Mouse (Mus musculus) intestine, embryonic 14.5 days (tissue): ENCODE measurements at regions not wholly inside any gene's neighbourhood (a gene's known extent, or its start where the extent isn't known, plus 50 kb on each side); places are given as distances from the start of the nearest gene placed in this dataset.

Experiments used
- ATAC-seq: fragments of 200-750 bp; cut with Nextera tagmentation; replicated peaks from 2 replicates; pipeline ENCODE4 v1.8.0; 2017; ENCODE audit warnings: low read depth, moderate number of reproducible peaks, moderate TSS enrichment, moderate library complexity; ENCODE audit not compliant: low FRiP score, low TSS enrichment
- DNase-seq: peaks from one replicate; pipeline ENCODE4 v3.0.0-alpha.2; 2018; ENCODE audit warnings: low spot score
- H3K27ac ChIP-seq: fragments of 300-500 bp; sonication (generic); 2 replicates; pipeline ENCODE4 v1.5.1; 2014; ENCODE audit warnings: low read depth, mild to moderate bottlenecking, control low read depth
- H3K27me3 ChIP-seq: fragments of 300-500 bp; sonication (generic); replicated peaks from 2 replicates; pipeline ENCODE4 v1.6.1; 2014; ENCODE audit warnings: low read length, control low read depth; ENCODE audit not compliant: control insufficient read depth, insufficient read depth
- H3K36me3 ChIP-seq: fragments of 300-500 bp; sonication (generic); 2 replicates; pipeline ENCODE4 v1.6.1; 2014; ENCODE audit warnings: low read length, control low read depth; ENCODE audit not compliant: control insufficient read depth, insufficient read depth
- H3K4me1 ChIP-seq: fragments of 300-500 bp; sonication (generic); replicated peaks from 2 replicates; pipeline ENCODE4 v1.6.1; 2014; ENCODE audit warnings: low read length, control low read depth, mixed read lengths; ENCODE audit not compliant: control insufficient read depth, insufficient read depth
- H3K4me2 ChIP-seq: fragments of 300-500 bp; sonication (generic); 2 replicates; pipeline ENCODE4 v1.6.1; 2014; ENCODE audit warnings: low read length
- H3K4me3 ChIP-seq: fragments of 300-500 bp; sonication (generic); 2 replicates; pipeline ENCODE4 v1.5.1; 2014; ENCODE audit warnings: low read depth, low read length, control low read depth, mixed read lengths
- H3K9ac ChIP-seq: fragments of 300-500 bp; sonication (generic); 2 replicates; pipeline ENCODE4 v1.6.1; 2014; ENCODE audit warnings: mild to moderate bottlenecking, low read length
- H3K9me3 ChIP-seq: fragments of 300-500 bp; sonication (generic); 2 replicates; pipeline ENCODE4 v1.6.1; 2016; ENCODE audit warnings: low read length, control low read depth; ENCODE audit not compliant: control insufficient read depth
- WGBS: fragments of 180-500 bp; shearing (Covaris S2); extraction: QIAGEN DNeasy Blood & Tissue Kit; methylation state at CpG from one replicate; pipeline ENCODE4 v1.1.7; 2014; 5-methylcytosine and 5-hydroxymethylcytosine counted together

DNA sequence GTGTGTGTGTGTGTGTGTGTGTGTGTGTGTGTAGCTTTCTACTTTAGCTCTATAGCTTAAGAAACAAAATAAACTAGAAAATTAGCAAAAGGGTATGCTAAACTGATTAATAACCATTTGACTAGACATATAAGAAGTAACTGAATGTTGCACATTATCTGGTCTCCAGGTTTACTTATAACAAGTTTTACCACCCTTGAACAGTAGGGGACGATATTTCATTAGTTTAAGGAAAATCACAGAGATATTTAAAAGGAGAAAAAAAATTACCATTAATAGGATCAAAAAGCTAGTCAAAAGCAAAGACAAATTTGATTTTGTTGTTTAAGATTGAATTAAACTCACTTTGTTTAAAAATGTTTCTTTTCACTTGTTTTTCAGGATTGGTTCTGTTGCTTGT is 349.5 kb upstream of the Itga1 start:
- no peak for ATAC-seq

GRCm38 (mm10) chr13:115427091-115428033 is 325.6 kb upstream of the Itga1 start:
- Histone ChIP-seq H3K9me3 (no peaks in the 10 kb centered on the region), H3K4me1 (no peaks in the 10 kb centered on the region), H3K9ac (no peak overlapping the region), H3K27ac (no peak overlapping the region), H3K36me3 (no peaks in the 10 kb centered on the region), H3K27me3 (no peaks in the 10 kb centered on the region), H3K4me2 (no peak overlapping the region), H3K4me3 (no peak overlapping the region)
- WGBS = 68% methylated on average over 12 of the region's 12 CpGs
- no peak for DNase-seq
- ATAC-seq = no peak

More for the DNA sequence above, 349.5 kb upstream of the Itga1 start:
- no peaks in the 10 kb centered on the region for H3K27me3 ChIP-seq
- no peaks in the 10 kb centered on the region for H3K9me3 ChIP-seq
- DNase-seq = no peak
- no peak overlapping the region for H3K4me2 ChIP-seq
- no peak overlapping the region for H3K9ac ChIP-seq
- WGBS = 15% methylated on average over 1 of the region's 1 CpGs
- H3K4me3 ChIP-seq = no peak overlapping the region
- H3K36me3 ChIP-seq = no peaks in the 10 kb centered on the region
- no peaks in the 10 kb centered on the region for H3K4me1 ChIP-seq
- no peak overlapping the region for H3K27ac ChIP-seq

DNA sequence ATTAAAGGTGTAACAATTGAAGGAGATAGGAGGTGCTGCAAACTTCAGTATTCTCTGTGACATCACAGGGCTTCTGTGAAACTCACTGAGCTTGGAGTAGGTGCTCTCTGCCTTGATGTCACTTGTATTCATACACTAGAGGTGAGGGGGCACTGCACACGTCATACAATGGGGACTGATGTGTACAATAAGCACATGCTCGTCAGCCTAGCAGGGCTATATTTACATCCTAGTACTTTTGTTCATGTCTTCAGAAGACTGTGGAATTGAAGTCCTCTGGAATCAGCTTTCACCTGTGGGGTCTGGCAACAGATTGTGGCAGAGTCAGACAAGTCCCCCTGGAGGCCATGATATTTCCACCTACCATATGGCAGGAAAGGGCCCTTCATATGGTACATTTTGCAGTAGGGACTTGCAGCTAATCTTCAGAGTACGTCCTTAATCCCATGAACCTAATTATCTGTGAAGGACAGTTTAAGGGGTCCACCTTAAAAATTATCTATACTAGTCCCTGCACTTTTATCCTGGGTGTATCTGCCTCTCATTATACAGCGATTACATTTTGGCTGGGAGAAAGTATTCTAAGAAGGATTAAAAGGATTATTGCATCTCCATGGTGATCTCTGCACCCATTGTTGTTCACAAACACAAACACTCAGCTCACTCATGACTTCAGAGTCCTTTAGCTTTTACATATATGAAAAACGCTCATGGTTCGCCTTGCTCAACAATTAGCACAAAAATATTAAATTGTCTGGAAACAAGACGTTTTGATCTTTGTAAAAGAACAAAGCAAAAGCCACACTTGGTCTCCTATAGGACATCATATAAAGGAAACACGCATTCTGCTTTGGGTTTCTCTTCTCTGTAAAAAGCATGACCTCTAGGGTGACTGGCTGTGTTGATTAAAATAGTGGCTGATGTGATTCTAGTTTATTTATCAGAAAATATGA is 324.1 kb upstream of the Itga1 start:
- Histone ChIP-seq H3K27ac (no peak overlapping the region), H3K4me3 (no peak overlapping the region), H3K4me1 (no peaks in the 10 kb centered on the region), H3K9ac (no peak overlapping the region), H3K9me3 (no peaks in the 10 kb centered on the region), H3K36me3 (no peaks in the 10 kb centered on the region), H3K27me3 (no peaks in the 10 kb centered on the region), H3K4me2 (no peak overlapping the region)
- WGBS = 84% methylated on average over 8 of the region's 8 CpGs
- DNase-seq (no peak), ATAC-seq (no peak)

- no peak overlapping the region for H3K4me3 ChIP-seq
- H3K9me3 ChIP-seq = no peaks in the 10 kb centered on the region
- DNase-seq (no peak), ATAC-seq (no peak)
- no peaks in the 10 kb centered on the region for H3K4me1 ChIP-seq
- H3K27ac ChIP-seq = no peak overlapping the region
- WGBS = 69% methylated on average over 3 of the region's 3 CpGs
- no peak overlapping the region for H3K4me2 ChIP-seq
- no peak overlapping the region for H3K9ac ChIP-seq
- H3K36me3 ChIP-seq = no peaks in the 10 kb centered on the region
- no peaks in the 10 kb centered on the region for H3K27me3 ChIP-seq
These were observed 322.0 kb upstream of the Itga1 start for GRCm38 (mm10) chr13:115423761-115424160.

DNA sequence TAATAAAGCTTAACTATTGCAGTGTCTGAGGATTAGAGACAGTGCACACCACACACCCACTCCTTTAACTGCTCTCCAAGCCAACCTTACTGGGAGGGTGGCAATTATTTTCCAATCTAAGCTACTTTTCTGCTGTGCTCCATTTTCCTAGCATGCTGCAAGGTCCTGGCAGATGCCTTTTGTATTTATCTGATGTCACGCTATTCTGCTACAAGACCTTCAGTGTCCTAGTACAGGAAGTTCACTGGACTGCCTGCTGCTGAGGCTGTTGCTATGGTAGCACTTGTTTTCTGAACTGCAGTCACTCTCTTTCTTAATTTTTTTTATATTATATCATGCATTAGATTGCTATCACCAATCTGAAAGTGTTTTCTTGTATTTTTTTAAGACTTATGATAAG is 319.7 kb upstream of the Itga1 start:
- Histone ChIP-seq H3K27me3 (no peaks in the 10 kb centered on the region), H3K27ac (no peak overlapping the region), H3K4me1 (no peaks in the 10 kb centered on the region), H3K4me2 (no peak overlapping the region), H3K36me3 (no peaks in the 10 kb centered on the region), H3K9ac (no peak overlapping the region), H3K4me3 (no peak overlapping the region), H3K9me3 (no peaks in the 10 kb centered on the region)
- ATAC-seq (no peak), DNase-seq (no peak)
- WGBS = 37% methylated on average over 1 of the region's 1 CpGs

DNA sequence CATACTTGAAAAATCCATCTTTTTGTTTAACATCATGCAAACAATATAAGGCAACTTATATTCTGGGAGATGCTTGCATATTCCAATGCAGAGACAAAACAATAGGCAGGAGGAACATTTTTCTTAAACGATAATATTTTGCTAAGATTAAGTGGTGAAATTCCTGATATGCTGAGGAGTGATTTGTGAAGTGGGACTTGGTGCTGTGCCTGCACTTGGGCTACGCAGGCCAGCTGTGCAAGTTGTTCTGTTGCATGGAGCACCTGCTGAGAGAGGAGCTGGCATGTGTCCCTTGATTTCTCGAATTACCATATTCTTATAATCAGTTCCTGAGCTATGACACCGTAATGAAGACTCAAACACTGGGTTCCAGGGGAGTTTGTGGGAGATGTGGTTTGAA is 316.1 kb upstream of the Itga1 start:
- no peak overlapping the region for H3K4me3 ChIP-seq
- ATAC-seq = no peak
- H3K4me1 ChIP-seq = no peaks in the 10 kb centered on the region
- H3K9me3 ChIP-seq = no peaks in the 10 kb centered on the region
- H3K4me2 ChIP-seq = no peak overlapping the region
- WGBS = 78% methylated on average over 4 of the region's 4 CpGs
- H3K9ac ChIP-seq = no peak overlapping the region
- H3K36me3 ChIP-seq = no peaks in the 10 kb centered on the region
- H3K27ac ChIP-seq = no peak overlapping the region
- DNase-seq = no peak
- H3K27me3 ChIP-seq = no peaks in the 10 kb centered on the region

GRCm38 (mm10) chr13:115413721-115414531 is 312.2 kb upstream of the Itga1 start:
- WGBS = 72% methylated on average over 9 of the region's 9 CpGs
- ATAC-seq = no peak
- no peak for DNase-seq
- Histone ChIP-seq H3K4me3 (no peak overlapping the region), H3K4me2 (no peak overlapping the region), H3K9ac (no peak overlapping the region), H3K4me1 (no peaks in the 10 kb centered on the region), H3K9me3 (no peaks in the 10 kb centered on the region), H3K27me3 (no peaks in the 10 kb centered on the region), H3K36me3 (no peaks in the 10 kb centered on the region), H3K27ac (no peak overlapping the region)

GRCm38 (mm10) chr13:115405916-115406315 is 304.2 kb upstream of the Itga1 start:
- ATAC-seq (no peak), DNase-seq (no peak)
- Histone ChIP-seq H3K9me3 (no peaks in the 10 kb centered on the region), H3K9ac (no peak overlapping the region), H3K4me1 (no peaks in the 10 kb centered on the region), H3K36me3 (no peaks in the 10 kb centered on the region), H3K4me2 (no peak overlapping the region), H3K4me3 (no peak overlapping the region), H3K27me3 (no peaks in the 10 kb centered on the region), H3K27ac (no peak overlapping the region)
- 71% methylated on average over 1 of the region's 1 CpGs for WGBS
